Mouse (Mus musculus): ENCODE measurements around the gene Gm4881. TPM values are rescaled to one million over a fixed set of nuclear protein-coding genes. Genes with fewer than 3 reads are reported as not detected.

Gene Gm4881
- polyA plus RNA-seq, 1 experiment from 2014 or later, result 0.86 TPM

DNA sequence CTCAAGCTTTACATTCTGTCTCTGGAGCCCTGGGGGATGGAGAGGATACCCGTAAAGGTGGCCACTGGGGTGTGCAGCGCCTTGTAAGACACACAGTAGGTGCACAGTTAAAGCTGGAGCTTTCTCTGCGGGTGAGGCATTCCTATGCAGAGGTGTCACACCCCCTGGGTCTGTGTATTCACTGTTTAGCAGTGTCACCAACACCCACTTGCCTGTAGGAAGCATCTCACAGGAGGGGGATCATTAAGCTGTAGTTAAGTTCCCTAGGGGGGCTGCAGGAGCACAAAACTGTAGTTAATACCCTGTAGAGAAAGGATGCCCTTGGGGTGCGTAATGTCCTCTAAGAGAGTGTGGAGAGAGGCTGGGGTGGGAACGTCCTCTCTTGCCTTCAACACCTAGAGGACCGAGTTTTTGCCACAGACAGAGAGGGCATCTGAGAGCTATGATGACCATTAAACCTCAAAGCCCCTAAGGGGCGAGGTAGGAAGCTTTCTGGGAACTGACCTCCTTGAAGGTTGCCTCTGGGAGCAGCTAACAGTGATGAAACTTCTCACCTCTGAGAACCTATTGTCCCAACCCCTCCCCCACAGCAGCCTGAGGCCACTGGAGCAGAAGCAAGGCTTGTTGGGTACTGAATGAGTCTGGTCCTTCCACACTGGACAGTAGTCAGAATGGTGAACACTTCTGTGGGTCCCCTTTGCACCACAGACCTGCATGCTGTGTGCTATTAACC, 3.2 kb upstream of the Gm4881 start:
- Histone ChIP-seq H3K4me3 (ENCODE audit: low read depth, low read length) (no peak overlapping the region), H3K9ac (ENCODE audit: low read length) (no peak overlapping the region), H3K27me3 (ENCODE audit: control insufficient read depth, insufficient read depth, low read length) (peaks cover 91% of the 10 kb centered on the region), H3K4me1 (ENCODE audit: control insufficient read depth, insufficient read depth, low read length) (peaks cover 8% of the 10 kb centered on the region; the same call in 1 of the 2 replicates), H3K36me3 (ENCODE audit: control insufficient read depth, insufficient read depth, low read length) (no peaks in the 10 kb centered on the region), H3K27ac (ENCODE audit: low read depth, low read length) (no peak overlapping the region), H3K9me3 (ENCODE audit: control insufficient read depth, low read length) (no peaks in the 10 kb centered on the region), H3K4me2 (ENCODE audit: low read depth) (no peak overlapping the region)
- no peak for ATAC-seq (ENCODE audit: insufficient read depth, low FRiP score, low TSS enrichment)
- DNase-seq (ENCODE audit: low spot score), result no peak
- 5% methylated on average over 7 of the region's 7 CpGs for WGBS

GRCm38 (mm10) chr7:24943641-24944040, 653 bp downstream of the Gm4881 start:
- Histone ChIP-seq H3K4me2 (ENCODE audit: low read depth) (no peak overlapping the region), H3K4me1 (ENCODE audit: control insufficient read depth, insufficient read depth, low read length) (peaks cover 4% of the 10 kb centered on the region; the same call in 1 of the 2 replicates), H3K4me3 (ENCODE audit: low read depth, low read length) (no peak overlapping the region), H3K9ac (ENCODE audit: low read length) (no peak overlapping the region), H3K27me3 (ENCODE audit: control insufficient read depth, insufficient read depth, low read length) (peaks cover 76% of the 10 kb centered on the region), H3K27ac (ENCODE audit: low read depth, low read length) (no peak overlapping the region), H3K36me3 (ENCODE audit: control insufficient read depth, insufficient read depth, low read length) (no peaks in the 10 kb centered on the region), H3K9me3 (ENCODE audit: control insufficient read depth, low read length) (no peaks in the 10 kb centered on the region)
- no peak for DNase-seq (ENCODE audit: low spot score)
- ATAC-seq (ENCODE audit: insufficient read depth, low FRiP score, low TSS enrichment), result no peak
- WGBS, result 2% methylated on average over 6 of the region's 6 CpGs

DNA sequence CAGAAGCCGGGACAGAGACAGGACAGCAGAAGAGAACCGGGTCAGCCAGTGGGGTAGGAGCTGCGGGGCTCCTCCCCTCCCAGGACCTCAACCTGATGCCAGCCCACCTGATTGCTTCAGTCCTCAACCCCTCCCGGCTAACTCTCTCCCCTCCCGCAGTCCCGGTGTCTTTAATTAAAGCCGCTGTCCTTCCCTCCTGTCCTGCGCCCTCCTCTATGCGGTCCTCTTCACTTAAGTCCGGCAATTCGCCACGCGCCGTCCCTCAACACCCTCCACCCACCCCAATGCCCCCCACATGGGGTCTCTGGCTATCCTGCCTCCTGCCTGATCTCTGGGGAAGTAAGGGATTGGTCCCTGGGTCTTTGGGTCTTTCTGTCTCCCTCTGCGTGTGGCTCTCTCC, 12.6 kb downstream of the Gm4881 start:
- Histone ChIP-seq H3K36me3 (ENCODE audit: control insufficient read depth, insufficient read depth, low read length) (no peaks in the 10 kb centered on the region; the same call in 1 of the 2 replicates), H3K27ac (ENCODE audit: low read depth, low read length) (no peak overlapping the region), H3K9ac (ENCODE audit: low read length) (no peak overlapping the region), H3K9me3 (ENCODE audit: control insufficient read depth, low read length) (no peaks in the 10 kb centered on the region), H3K4me2 (ENCODE audit: low read depth) (no peak overlapping the region), H3K4me1 (ENCODE audit: control insufficient read depth, insufficient read depth, low read length) (0 out of 2 replicates have a peak, but pooled peaks cover 3% of the 10 kb centered on the region), H3K4me3 (ENCODE audit: low read depth, low read length) (no peak overlapping the region), H3K27me3 (ENCODE audit: control insufficient read depth, insufficient read depth, low read length) (peaks cover 63% of the 10 kb centered on the region)
- WGBS, result 0% methylated on average over 13 of the region's 15 CpGs
- ATAC-seq (ENCODE audit: insufficient read depth, low FRiP score, low TSS enrichment) (no peak), DNase-seq (ENCODE audit: low spot score) (no peak)

DNA sequence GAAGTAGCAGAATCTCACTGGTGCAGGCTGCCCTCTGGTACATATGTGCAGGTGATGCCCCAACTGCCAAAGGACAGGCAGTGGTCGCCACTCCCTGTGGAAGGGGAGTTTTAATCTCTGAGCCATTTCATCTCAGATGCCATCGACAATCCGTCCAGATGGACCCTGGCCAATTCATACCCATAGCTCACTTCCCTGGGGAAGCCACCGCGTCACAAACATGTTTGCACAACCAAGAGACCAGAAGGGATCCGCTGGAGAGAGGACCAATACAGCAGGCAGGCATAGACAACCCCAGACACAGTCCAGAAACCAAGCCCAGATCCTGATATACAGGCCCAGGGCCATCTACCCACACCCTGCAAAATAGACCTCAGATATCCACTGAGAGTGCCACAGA, 13.8 kb downstream of the Gm4881 start:
- Histone ChIP-seq H3K9me3 (ENCODE audit: control insufficient read depth, low read length) (no peaks in the 10 kb centered on the region), H3K9ac (ENCODE audit: low read length) (no peak overlapping the region), H3K27me3 (ENCODE audit: control insufficient read depth, insufficient read depth, low read length) (peaks cover 59% of the 10 kb centered on the region), H3K4me3 (ENCODE audit: low read depth, low read length) (no peak overlapping the region), H3K4me1 (ENCODE audit: control insufficient read depth, insufficient read depth, low read length) (0 out of 2 replicates have a peak, but pooled peaks cover 3% of the 10 kb centered on the region), H3K4me2 (ENCODE audit: low read depth) (no peak overlapping the region), H3K36me3 (ENCODE audit: control insufficient read depth, insufficient read depth, low read length) (peaks cover 1% of the 10 kb centered on the region), H3K27ac (ENCODE audit: low read depth, low read length) (no peak overlapping the region)
- ATAC-seq (ENCODE audit: insufficient read depth, low FRiP score, low TSS enrichment) (no peak), DNase-seq (ENCODE audit: low spot score) (no peak)
- 51% methylated on average over 6 of the region's 6 CpGs for WGBS

GRCm38 (mm10) chr7:24919728-24920127, 24.6 kb downstream of the Gm4881 start:
- Histone ChIP-seq H3K9ac (ENCODE audit: low read length) (no peak overlapping the region), H3K36me3 (ENCODE audit: control insufficient read depth, insufficient read depth, low read length) (peaks cover 31% of the 10 kb centered on the region), H3K4me2 (ENCODE audit: low read depth) (no peak overlapping the region), H3K27me3 (ENCODE audit: control insufficient read depth, insufficient read depth, low read length) (no peaks in the 10 kb centered on the region), H3K9me3 (ENCODE audit: control insufficient read depth, low read length) (no peaks in the 10 kb centered on the region), H3K4me1 (ENCODE audit: control insufficient read depth, insufficient read depth, low read length) (no peaks in the 10 kb centered on the region), H3K27ac (ENCODE audit: low read depth, low read length) (no peak overlapping the region), H3K4me3 (ENCODE audit: low read depth, low read length) (no peak overlapping the region)
- no peak for DNase-seq (ENCODE audit: low spot score)
- ATAC-seq (ENCODE audit: insufficient read depth, low FRiP score, low TSS enrichment), result no peak
- 89% methylated on average over 9 of the region's 9 CpGs for WGBS

GRCm38 (mm10) chr7:24918763-24919323, 25.5 kb downstream of the Gm4881 start:
- H3K27me3 ChIP-seq (ENCODE audit: control insufficient read depth, insufficient read depth, low read length), result no peaks in the 10 kb centered on the region
- H3K4me2 ChIP-seq (ENCODE audit: low read depth), result no peak overlapping the region
- ATAC-seq (ENCODE audit: insufficient read depth, low FRiP score, low TSS enrichment) (no peak), DNase-seq (ENCODE audit: low spot score) (no peak)
- H3K9ac ChIP-seq (ENCODE audit: low read length), result no peak overlapping the region
- WGBS, result 92% methylated on average over 20 of the region's 20 CpGs
- no peak overlapping the region for H3K27ac ChIP-seq (ENCODE audit: low read depth, low read length)
- H3K9me3 ChIP-seq (ENCODE audit: control insufficient read depth, low read length), result no peaks in the 10 kb centered on the region
- H3K36me3 ChIP-seq (ENCODE audit: control insufficient read depth, insufficient read depth, low read length), result peaks cover 27% of the 10 kb centered on the region
- H3K4me3 ChIP-seq (ENCODE audit: low read depth, low read length), result no peak overlapping the region
- H3K4me1 ChIP-seq (ENCODE audit: control insufficient read depth, insufficient read depth, low read length), result no peaks in the 10 kb centered on the region

DNA sequence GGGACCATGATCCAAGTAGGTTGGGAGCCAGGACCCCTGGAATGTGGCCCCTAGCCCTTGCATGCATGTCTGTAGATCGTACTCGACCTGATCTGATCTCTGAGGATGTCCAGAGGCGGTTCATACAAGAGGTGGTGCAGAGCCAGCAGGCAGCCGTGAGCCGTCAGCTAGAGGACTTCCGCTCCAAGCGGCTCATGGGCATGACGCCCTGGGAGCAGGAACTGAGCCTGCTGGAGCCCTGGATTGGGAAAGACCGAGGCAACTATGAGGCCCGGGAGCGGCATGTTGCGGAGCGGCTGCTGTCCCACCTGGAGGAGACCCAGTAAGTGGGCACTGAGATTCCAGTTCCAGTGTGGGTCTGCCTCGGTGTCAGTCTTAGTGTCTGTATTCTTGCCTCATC, 31.8 kb downstream of the Gm4881 start:
- Histone ChIP-seq H3K27me3 (ENCODE audit: control insufficient read depth, insufficient read depth, low read length) (no peaks in the 10 kb centered on the region), H3K4me2 (ENCODE audit: low read depth) (no peak overlapping the region), H3K9ac (ENCODE audit: low read length) (no peak overlapping the region), H3K27ac (ENCODE audit: low read depth, low read length) (no peak overlapping the region), H3K9me3 (ENCODE audit: control insufficient read depth, low read length) (no peaks in the 10 kb centered on the region), H3K4me1 (ENCODE audit: control insufficient read depth, insufficient read depth, low read length) (no peaks in the 10 kb centered on the region), H3K4me3 (ENCODE audit: low read depth, low read length) (no peak overlapping the region), H3K36me3 (ENCODE audit: control insufficient read depth, insufficient read depth, low read length) (no peaks in the 10 kb centered on the region; the same call in 1 of the 2 replicates)
- no peak for ATAC-seq (ENCODE audit: insufficient read depth, low FRiP score, low TSS enrichment)
- WGBS, result 94% methylated on average over 14 of the region's 14 CpGs
- DNase-seq (ENCODE audit: low spot score), result no peak

GRCm38 (mm10) chr7:24907211-24907748, 37.0 kb downstream of the Gm4881 start:
- Histone ChIP-seq H3K36me3 (ENCODE audit: control insufficient read depth, insufficient read depth, low read length) (no peaks in the 10 kb centered on the region; the same call in 1 of the 2 replicates), H3K4me3 (ENCODE audit: low read depth, low read length) (no peak overlapping the region), H3K27me3 (ENCODE audit: control insufficient read depth, insufficient read depth, low read length) (no peaks in the 10 kb centered on the region), H3K27ac (ENCODE audit: low read depth, low read length) (no peak overlapping the region), H3K9me3 (ENCODE audit: control insufficient read depth, low read length) (no peaks in the 10 kb centered on the region), H3K9ac (ENCODE audit: low read length) (no peak overlapping the region), H3K4me2 (ENCODE audit: low read depth) (no peak overlapping the region), H3K4me1 (ENCODE audit: control insufficient read depth, insufficient read depth, low read length) (no peaks in the 10 kb centered on the region; the same call in 1 of the 2 replicates)
- 22% methylated on average over 12 of the region's 13 CpGs for WGBS
- ATAC-seq (ENCODE audit: insufficient read depth, low FRiP score, low TSS enrichment), result no peak
- DNase-seq (ENCODE audit: low spot score), result no peak

- H3K27ac ChIP-seq (ENCODE audit: low read depth, low read length), result no peak overlapping the region
- no peak overlapping the region for H3K9ac ChIP-seq (ENCODE audit: low read length)
- DNase-seq (ENCODE audit: low spot score) (no peak), ATAC-seq (ENCODE audit: insufficient read depth, low FRiP score, low TSS enrichment) (no peak)
- no peaks in the 10 kb centered on the region; the same call in 1 of the 2 replicates for H3K4me1 ChIP-seq (ENCODE audit: control insufficient read depth, insufficient read depth, low read length)
- no peak overlapping the region for H3K4me2 ChIP-seq (ENCODE audit: low read depth)
- no peaks in the 10 kb centered on the region; the same call in 1 of the 2 replicates for H3K36me3 ChIP-seq (ENCODE audit: control insufficient read depth, insufficient read depth, low read length)
- H3K9me3 ChIP-seq (ENCODE audit: control insufficient read depth, low read length), result no peaks in the 10 kb centered on the region
- WGBS, result 30% methylated on average over 6 of the region's 6 CpGs
- H3K4me3 ChIP-seq (ENCODE audit: low read depth, low read length), result no peak overlapping the region
- no peaks in the 10 kb centered on the region for H3K27me3 ChIP-seq (ENCODE audit: control insufficient read depth, insufficient read depth, low read length)
These were observed 37.7 kb downstream of the Gm4881 start for GRCm38 (mm10) chr7:24906551-24906950.
